Mouse (Mus musculus) cerebellum, adult 11-12 months (tissue): ENCODE results near the gene Dpp6.
A peak's percentile ranks its signal among the peaks of the same experiment; 100 is the strongest.

Source experiments
- DNase-seq: peaks from one replicate; pipeline ENCODE4 v3.0.0; 2022

Dpp6 gene

DNA sequence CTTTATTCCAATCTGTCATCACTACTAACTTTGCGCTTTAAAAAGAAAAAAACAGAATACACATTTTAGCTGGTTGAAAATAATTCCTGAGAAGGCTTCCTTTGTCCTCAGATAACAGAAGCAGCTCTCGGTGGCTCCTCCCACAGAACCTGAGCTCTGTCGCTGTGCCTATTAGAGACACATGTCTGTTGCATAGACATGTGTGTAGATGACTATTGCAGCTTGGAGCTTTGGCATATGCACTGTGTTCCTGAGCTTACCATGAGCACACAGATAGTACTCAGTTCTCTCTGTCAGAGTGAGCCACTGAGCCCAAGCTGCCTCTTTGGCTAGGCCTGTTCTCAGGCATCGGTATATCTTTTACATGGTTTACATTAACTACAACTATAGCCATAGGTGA, 732.3 kb downstream of the Dpp6 start:
- DNase-seq = no peak

DNA sequence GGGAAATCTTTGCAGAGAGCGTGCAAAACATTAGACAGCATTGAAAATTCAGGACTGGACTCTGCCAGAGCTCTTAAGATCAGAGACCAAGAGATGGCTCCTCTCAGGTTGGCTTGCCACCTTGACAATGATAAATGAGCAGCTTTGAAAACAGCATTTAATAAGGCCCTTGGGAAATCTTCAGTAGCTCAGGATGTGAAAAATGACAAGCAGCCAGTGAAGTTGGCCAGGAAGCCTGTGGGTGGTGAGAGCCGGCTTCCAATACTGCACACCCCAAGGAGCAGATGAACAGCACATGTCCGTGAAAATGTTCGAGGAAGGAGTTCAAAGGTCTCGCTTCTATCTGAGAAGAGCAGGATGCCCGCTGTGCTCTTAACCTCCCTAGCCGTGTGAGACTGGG, 748.7 kb downstream of the Dpp6 start:
- DNase-seq = peak; percentile 46

DNA sequence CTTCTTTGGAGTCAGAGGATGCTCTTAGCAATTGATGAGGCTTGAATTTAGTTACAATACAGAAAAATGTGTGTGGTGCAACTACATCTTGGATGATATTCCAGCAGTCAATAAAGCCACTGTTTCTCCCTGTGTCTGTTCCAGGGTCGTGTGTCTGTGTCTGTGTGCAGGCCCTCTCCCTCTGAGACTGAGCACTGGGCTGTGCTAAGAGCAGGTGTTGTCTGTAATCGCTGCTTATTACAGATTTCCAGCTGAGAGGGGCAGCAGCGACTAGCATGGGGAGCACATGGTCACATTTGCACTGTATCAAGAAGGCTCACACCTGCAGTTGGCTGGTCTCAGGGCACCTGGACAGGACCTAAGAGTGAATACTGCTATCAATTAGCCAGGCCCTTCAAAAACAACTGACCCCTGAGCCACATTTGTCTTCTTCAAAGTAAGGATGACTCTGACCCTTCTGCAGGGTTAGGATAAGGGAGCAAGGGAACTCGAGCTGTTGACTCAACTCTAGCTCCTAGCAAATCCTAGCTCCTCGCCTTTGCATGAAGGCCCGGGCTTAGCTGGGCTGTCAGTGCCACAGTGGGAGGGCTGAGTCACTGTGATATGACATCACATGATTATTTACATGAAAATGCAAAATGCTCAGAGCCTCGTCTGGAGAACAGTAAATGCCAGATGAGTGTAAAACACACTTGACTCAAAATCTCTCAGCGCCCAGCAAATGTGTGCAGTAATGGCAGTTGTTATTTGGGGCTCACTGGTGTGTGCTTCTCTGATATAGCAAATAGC, 771.2 kb downstream of the Dpp6 start:
- DNase-seq = no peak

DNA sequence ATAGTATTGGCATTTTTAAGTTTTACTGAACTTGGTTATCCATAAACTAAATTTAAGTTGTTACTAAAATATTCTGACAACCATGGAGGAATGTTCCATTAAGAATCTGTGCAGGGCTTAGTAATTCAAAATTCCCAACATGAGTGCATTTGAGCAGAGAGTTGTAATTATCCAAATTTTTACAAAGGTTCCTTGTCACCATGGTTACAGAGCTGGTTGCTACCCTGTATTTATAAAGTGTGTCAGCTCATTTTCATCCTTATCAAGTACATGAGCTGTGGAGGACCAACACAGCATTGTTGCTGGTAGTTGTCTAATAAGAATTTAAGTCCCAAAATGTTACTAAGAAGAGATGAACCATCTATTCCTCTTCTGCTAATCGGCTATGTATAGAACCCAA, 787.1 kb downstream of the Dpp6 start:
- DNase-seq = no peak

DNA sequence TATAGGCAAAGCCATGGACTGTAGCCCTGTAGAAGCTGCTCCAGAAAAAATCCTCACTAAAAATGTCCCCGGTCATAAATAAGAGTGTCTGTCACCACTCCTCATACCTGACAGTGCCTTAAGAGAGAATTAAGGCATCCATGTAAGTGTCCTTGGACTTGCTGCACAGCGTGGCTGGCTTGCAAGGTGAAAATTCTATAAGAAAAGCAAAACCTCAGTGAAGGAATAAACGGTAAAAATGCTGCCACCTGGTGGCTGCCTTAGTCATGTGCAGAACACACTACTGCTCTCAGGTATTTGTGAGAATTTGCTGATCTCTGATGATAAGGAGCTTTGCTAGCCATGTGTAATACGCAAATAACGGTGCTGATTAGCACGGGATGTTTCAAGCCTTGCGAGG, 798.8 kb downstream of the Dpp6 start:
- DNase-seq = peak; percentile 60

DNA sequence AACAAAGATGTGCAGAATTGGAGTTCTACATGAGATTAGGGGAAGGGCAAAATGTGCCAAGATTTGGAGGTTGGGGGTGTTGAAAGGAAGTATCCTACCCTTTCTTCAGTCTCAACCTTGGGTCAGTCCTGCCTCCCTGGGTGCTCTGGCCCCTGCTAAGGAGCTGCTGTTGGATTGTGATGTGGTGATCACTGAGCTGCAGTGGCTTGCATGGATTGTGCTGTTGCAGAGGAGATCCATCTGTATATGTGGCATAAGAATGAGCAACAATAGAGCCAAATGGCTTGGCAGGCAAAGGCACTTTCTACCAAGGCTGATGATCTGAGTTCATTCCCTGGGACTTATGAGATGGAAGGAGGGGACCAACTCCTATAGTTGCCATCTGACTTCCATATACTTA, 804.8 kb downstream of the Dpp6 start:
- no peak for DNase-seq

DNA sequence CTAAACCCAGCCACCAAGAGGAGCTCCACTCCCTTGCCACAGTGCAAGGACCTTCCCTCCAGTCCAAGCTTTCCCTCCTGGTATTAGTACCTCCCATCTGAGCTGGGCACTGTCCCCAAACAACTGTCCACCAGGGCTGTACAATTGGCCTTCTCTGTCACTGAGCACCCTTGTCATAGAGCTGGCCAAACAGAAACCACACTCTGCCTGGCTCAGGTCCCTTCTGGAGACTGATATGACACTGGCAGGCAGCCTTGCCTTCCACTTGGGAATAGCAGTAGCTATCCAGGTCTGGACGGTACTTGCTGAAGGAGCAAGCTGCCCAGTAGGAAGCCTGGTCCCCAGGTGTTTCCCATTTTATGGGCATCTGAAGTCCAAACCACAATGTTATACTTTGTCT, 806.9 kb downstream of the Dpp6 start:
- DNase-seq = peak; percentile 31

DNA sequence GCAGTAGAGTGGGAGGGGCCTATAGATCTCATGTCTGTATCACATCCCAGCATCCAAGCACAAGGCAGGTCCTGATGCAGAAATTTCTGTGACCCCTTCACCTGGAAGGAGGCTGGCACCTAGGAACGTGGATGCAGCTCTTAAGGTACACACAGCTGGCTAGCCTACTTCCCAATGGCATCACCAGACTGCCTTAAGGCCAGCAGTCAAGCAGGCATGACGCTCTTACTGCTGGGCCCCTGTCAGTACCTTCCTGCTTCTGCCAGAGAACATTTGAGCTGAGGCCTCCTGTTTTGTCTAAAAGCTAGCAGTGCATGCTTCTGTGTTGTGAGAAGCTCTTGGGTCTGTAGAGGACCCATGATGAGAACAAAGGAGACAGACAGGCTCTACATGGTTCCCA, 815.1 kb downstream of the Dpp6 start:
- no peak for DNase-seq

DNA sequence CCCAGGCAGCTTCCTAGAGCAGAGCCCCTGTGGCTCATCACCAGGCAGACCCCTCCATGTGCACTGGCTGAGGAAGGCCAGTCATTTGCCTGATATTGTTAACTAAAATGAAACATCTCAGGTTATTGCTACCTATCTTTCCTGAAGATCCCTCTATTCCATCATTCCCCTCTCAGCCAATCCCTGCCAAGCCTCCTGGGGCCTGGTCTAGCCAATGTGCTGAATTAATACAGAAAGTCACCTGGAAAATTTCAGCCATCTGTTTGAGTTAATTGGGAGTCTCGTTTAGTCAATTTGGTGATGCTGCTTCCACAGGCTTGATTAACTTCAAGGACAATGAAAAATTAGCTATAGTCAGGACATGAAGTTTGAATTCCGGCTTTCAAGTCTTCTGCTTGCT, 818.9 kb downstream of the Dpp6 start:
- peak; percentile 30 for DNase-seq

DNA sequence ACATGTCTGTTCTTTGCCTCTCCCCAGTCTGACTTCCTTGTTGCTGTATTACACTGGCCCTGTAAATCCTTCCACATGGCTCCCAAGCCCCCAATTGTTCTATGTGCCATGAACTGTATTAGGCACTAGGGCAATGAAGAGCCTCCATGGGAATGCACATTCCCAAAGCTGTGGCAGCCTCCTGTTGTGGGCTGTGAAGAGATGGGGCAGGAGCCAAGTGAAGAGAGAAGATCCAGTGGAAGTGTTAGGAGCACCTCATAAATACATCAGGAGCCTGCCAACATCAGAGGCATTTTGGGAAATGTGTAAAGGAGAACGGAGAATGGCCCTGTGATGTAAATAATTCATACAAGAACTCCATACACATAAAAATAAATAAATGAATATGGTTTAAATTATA, 824.9 kb downstream of the Dpp6 start:
- no peak for DNase-seq

DNA sequence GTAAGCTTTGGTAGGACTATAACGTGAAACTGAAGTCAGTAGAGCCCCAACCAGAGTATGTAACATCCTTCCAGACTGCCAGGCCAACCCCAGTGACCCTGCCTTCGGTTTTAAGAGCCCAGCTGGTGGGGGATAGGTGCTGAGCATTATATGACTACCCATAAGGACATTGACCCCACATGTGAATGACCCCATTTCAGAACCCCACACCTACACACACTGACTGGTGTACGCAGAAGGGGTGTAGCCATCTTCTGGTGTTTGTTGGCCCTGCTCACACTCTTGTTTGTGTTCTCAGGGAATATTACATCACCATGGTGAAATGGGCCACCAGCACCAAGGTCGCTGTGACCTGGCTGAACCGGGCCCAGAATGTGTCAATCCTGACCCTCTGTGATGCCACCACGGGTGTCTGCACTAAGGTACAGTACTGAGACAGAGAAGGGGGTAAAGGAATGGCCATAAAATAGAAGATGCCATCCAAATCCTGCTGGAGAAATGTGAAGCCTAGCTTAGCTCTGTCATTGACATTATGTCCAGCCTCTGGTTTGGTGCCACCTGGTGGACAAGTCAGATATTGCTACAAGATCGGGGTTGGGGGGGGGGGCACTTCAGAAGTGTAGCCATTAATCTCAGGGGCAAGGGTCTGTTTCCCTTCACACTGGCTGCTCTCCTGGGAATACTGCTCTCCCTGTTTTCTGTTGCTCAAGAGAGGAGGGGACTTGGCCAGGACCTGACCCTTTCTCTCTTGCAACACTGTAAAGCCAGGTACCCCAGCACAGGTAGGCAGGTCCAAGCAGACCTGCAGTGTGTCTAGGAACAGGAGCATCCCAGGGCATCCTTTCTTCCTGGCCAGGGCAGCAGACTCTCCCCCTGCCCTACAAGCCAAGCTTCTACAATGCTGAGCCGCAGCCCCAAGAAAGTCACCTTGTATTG, 835.1 kb downstream of the Dpp6 start:
- DNase-seq = no peak

DNA sequence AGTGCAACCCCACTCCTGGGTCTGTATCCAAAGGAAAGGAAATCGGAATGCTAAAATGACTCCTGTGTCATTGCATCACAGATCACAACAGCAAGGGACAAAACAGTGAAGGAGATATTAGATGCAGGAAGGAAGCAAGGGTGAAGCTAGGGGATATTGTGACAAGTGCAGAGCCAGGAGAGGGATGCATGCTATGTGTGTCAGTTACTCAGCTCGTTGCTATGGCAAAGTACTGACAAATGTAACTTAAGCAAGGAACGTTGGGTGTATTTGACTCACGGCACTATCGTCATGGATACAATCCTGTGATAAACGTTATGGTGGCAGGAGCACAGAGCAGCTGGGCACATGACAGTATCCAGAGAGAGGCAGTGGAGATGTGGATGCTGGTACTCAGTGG, 839.1 kb downstream of the Dpp6 start:
- no peak for DNase-seq

DNA sequence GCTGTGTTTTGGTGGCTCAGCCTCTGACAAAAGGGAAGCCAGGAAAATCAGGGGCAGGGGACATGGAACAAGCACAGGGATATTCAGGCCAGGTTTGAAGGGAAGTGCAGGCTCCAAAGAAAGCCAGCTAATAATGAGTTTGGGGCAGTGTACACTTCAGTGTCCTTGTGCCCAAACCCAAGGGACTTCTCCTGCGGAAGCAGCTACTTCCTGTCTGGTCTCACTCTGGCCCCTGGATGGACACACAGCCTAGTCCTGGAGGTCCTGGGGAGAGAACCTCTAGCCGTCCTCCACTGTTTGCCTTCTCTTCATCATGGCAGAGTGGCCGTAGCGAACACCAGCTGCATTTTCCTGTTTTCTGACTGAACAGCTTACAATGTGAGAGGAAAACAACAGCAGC, 840.7 kb downstream of the Dpp6 start:
- DNase-seq = no peak

DNA sequence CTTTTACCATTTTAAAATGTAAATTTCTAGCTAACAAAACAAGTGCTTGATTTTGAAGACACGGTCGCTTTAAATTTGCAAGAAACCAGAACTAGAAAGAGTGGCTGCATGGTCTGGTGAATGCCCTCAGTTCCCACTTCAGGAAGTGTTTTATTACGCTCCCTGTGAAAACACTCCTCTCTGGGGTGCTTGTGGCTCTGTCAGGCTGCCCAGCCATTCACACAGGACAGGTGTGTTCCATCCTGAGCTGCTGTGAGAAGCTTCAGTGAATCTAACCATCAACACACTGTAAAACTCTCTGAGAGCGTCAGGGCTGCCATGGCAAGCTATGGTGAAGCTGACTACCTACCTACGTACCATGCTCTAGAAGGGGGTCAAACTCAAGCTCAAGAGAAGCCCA, 841.2 kb downstream of the Dpp6 start:
- DNase-seq = no peak

DNA sequence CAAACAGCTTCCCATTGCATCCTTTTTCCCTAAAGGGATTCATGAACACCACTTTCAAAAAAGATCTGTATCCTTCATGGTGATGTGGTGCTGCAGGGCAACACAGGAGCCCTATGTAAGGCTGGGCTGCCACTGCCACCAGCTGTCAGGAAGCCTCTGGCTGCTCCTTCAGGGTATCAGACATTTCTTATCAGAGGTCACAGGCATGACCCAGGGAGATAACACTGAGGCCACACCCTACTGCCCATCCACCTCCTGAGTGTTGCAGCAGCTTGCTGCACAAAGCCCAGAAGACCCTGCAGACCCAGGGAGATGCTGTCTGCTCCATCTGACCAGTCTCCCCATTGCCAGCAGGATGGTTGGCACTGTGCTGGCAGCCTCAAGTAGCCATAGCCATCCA, 841.6 kb downstream of the Dpp6 start:
- DNase-seq = no peak

DNA sequence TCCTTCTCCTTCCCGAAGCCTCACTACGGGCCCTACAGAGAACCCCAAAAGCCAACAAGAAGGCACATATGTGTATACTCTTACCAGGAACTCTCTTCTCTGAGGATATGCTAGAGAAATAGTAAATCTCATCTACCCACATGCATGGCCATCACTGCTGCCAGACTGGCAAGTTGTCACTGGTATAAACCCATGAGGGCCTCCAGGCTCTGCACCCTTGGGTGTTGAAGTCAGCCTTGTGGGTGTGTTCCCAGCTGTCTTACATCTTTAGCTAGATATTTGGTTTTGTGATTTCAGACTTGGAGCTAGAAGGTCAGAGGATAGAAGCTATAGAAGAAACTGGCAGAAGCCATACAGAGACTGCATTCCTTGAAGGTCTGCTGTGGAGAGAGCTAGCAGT, 842.0 kb downstream of the Dpp6 start:
- DNase-seq = no peak

DNA sequence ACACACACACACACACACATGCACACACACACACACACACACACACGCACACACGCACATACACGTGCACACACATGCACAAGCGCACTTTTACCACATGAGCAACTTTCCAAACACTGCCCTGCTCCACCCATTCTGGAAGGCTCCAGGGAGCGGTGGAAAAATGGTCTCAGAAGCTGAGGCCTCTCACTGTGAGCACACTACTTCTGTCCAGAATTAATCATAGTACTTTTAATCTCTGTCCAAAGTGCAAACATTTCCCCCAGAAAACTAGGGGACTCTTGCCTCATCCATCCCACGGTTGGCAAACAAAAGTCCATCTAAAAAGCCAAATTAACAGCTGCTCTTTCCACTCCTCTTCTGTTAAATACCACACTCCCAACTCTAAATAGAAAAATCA, 842.8 kb downstream of the Dpp6 start:
- DNase-seq = no peak

DNA sequence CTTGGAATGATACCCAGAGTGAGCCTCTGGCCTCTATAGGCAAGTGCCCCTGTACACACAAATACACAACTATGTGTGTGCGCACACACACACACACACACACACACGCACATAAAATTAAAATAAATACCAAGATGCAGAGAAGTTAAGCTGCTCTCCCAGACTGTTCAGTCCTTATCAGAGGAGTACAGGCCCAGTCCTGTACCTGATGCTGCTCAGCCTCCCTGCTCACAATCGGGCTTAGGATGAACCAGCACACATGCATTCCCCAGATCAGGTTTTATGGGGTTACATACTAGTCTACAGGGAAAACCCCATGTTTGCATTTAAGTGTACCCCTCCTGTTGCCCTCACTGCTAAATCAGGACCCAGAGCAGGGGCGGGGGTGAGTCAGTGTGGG, 847.1 kb downstream of the Dpp6 start:
- no peak for DNase-seq

DNA sequence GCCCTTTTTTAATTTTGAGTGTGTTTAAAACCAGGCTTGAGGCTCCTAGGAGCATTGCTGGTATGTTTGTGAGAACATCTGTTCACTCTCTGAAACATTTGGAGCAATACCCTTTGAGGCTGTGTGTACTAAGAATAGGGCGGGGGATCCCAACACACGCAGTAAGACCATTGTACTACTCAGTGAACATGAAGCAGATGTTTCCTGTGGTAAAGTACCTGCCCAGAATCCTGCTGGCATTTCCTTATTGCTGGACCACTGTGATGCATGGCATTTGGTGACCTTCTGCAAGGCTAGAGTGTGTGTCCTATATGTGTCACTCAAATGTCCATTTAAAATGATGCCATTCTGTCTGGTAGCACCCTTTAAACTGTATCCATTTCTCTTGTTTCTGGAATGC, 854.5 kb downstream of the Dpp6 start:
- DNase-seq = no peak

DNA sequence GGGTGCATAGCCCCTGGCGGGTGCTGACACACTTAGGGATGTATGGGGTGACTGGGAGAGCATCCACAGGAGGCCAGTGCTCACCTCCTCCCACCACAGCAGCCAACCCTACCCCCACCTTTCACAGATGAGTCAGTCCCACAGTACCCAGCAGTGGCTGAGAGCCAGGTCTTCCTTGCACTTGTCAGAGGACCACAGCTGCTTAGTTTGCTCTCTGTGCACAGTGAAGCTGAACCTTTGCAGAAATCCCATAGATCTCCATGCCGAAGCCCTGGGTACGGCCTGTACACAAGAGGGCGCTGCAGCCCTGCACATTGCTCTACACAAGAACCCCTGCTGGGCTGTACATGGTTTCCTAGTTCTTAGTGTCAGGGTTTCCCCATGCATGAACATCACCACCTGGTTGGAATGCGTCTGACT, 860.3 kb downstream of the Dpp6 start:
- DNase-seq = peak; percentile 26

DNA sequence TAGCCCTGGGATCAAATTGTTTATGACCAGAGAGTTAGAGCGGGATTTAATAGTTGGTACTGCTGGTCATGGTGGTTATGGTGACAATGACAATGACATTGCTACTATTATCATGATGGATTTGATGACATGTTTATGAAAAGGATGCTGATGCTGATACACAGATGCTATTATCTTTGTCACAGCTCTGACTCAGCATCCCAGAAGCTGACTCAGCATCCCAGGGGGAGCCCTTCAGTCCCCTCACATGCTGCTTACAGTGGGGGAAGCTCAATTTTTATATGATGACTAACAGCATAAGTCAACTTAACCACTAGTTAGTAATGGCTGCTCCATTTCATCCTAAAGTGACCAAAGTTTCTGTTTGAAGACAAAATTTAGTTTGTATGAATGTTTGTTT, 862.1 kb downstream of the Dpp6 start:
- no peak for DNase-seq

DNA sequence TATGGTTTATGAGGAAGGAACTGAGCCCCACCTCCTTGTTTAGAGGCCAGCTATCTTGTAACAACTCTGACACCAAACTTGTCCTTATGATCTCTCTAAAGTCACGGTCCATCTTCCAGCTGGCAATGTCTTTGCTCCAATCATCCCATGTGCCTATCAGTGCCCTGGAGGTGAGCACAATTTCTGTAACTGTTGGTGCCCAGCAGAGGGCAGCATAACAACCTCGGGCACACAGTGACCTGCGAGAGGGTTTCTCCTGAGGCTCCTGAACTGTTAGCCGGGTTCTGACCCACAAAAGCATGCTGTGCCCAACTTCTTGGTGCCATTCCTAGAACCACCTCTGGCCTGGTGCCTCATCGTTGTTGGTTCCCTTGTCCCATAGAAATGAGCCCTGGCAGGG, 863.5 kb downstream of the Dpp6 start:
- peak; percentile 27 for DNase-seq

DNA sequence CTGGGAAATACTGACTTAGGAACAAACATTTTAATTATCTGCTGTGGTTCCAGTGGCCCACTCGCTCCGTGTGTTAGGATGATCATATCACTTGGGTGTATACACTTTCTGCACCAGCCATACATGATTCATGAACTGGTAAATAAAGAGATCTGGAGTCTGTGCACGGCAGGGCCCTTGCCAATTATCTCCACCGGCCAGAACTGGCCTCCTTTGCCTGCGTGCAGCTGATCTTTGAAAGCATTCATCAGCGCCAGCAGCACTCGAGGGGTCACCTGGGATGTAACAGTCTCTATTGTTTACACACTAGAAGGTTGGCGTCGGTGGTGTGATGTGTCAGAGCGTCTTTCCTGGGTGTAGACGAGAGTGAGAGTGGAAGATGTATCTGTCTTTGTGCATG, 868.2 kb downstream of the Dpp6 start:
- DNase-seq = no peak

DNA sequence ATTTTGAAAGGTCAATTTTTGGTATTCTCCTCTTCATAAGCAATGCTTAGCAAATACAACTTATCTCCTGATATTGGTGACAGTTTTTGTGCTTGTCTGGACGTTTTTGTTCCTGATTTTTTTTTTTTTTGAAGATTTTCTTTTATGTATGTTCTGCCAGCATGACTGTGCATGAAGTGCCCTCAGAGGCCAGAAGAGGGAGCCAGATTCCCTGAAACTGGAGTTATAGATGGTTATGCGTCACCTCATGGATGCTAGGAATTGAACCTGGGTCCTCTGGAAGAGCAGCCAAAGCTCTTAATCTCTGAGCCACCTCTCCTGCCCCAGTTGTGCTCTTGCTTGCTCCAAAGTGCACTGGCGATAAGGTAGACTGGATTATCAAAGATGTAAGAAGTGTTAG, 868.9 kb downstream of the Dpp6 start:
- DNase-seq = no peak
